Mouse (Mus musculus) cerebellum, adult 2 months (tissue): ENCODE data around the gene 4931414P19Rik.

ENCODE experiments used
- CTCF ChIP-seq: fragments of 200-500 bp; IDR thresholded peaks from 2 replicates; pipeline ENCODE4 v1.5.1; 2011; ENCODE audit warnings: low read depth, mild to moderate bottlenecking, control low read depth, low read length, moderate library complexity, borderline replicate concordance; ENCODE audit not compliant: insufficient read depth
- POLR2A ChIP-seq: fragments of 200-500 bp; IDR thresholded peaks from 2 replicates; pipeline ENCODE4 v1.6.1; 2011; ENCODE audit warnings: low read length, control low read depth, borderline replicate concordance; ENCODE audit not compliant: insufficient read depth

GRCm38 (mm10) chr14:54540771-54541170 is 65.0 kb downstream of the 4931414P19Rik start:
- no peak for TF ChIP-seq CTCF
- TF ChIP-seq POLR2A, result no peak
